Mouse (Mus musculus) adrenal gland, adult 10 weeks (tissue): ENCODE results near the gene Cracr2a. TPM values are rescaled to one million over a fixed set of nuclear protein-coding genes. Genes with fewer than 3 reads are reported as not detected.

Experiments used
- polyA plus RNA-seq: library from polyadenylated mRNA; stranded (reverse); fragments of 350-450 nt; fragmentation: Illumina TruSeq; extraction: RNeasy Lipid Tissue Mini Kit (QIAGEN cat#74804); gene quantifications from one replicate; pipeline ENCODE4 v1.2.3, GENCODE M21; 2014; ENCODE audit warnings: low read depth, low replicate concordance

Cracr2a gene
- 1.6 TPM for polyA plus RNA-seq

DNA sequence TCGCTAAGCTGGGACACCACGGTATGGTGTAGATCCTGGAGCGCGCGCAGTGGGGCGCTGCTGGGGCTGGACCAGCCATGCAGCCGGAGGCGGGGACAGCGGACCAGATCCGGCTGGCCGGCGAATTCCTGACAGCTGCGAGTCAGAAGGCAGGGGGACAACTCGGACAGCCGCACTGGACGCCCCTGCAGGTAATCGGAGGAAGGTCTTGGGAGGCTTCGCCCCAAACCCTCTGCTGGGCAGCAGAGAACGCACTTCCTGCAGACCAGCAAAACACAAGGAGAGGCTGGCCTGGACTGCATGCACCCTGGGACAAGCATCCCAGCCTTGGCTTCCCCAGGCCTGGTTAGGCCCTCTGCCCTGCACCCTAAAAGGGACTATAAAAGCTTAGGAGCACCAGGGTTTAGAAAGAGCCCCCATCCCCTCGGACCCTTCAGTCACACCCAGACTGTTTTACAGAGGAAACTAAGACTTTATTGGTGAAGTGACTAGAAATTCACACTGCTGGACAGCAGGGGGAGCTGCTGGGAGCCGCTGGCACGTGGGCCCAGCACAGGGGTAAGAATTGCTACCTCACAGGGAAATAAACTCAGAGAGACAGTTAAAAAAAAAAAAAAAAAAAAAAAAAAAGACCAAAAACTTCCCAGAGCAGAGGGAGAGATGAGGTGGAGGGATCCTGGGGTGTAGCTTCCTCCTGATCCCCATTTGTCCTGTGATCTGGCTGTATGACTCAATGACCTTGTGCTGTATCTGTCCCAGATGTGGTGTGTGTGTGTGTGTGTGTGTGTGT lies at the start of gene Cracr2a:
Gene Cracr2a, plus strand, starts transcription at position 108 of the 790 bp plus-strand sequence.

Other genes starting within 250 kb of the Cracr2a start
- 19.5 TPM for gene Parp11, start 114.5 kb upstream of the Cracr2a start, polyA plus RNA-seq
- gene Prmt8, start 208.1 kb downstream of the Cracr2a start, polyA plus RNA-seq: not detected